In the genomic region with DNA sequence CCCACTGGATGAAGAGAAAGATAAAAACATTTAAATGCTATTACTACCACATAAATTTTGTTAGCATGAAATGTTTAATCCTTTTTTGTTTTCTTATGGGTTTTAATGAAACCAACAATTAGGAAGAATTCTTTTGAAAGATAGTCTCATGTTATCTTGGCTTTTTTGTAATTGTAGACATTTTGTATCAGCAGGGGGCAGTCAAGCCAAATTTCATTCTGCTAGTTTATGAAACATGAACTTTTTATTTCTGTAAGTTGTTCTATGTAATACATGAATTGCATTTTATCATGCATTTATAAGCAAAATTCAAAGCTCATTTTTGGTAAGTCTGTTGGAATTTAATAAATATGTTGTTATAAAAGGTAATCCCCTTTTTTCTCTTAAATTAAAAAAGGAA, we compare ENCODE assay signal across 9 mouse cellular contexts. TPM values are rescaled to one million over a fixed set of nuclear protein-coding genes. Genes with fewer than 3 reads are reported as not detected.
DNase-seq lines count a peak whose midpoint lies in the region; ATAC-seq lines count a peak whose summit lies in the region.
"Had no signal": no experiment of that assay in that cellular context is flagged by ENCODE, and none has a peak within 500 bp of the region (broad histone marks: within the 10 kb centered on the region; RNA-seq: fewer than 3 reads in every experiment).

No protein-coding gene starts in this region.

- H3K9me3 ChIP-seq in heart, embryonic 11.5 days (replicated peaks; ENCODE audit: control insufficient read depth, low read length) = no peaks in the 10 kb centered on the region
- no peaks in the 10 kb centered on the region for H3K9me3 ChIP-seq in intestine, embryonic 15.5 days
- no peaks in the 10 kb centered on the region for H3K9me3 ChIP-seq in midbrain, embryonic 10.5 days (replicated peaks)

- H3K36me3 ChIP-seq in heart, embryonic 11.5 days (ENCODE audit: control insufficient read depth, insufficient read depth, low read length) = no peaks in the 10 kb centered on the region
- no peaks in the 10 kb centered on the region for H3K36me3 ChIP-seq in intestine, embryonic 15.5 days
- H3K36me3 ChIP-seq in midbrain, embryonic 10.5 days = no peaks in the 10 kb centered on the region

- no peaks in the 10 kb centered on the region for H3K4me1 ChIP-seq in heart, embryonic 11.5 days (ENCODE audit: control insufficient read depth, insufficient read depth, low read length)
- H3K4me1 ChIP-seq in intestine, embryonic 15.5 days (replicated peaks) = no peaks in the 10 kb centered on the region
- H3K4me1 ChIP-seq in midbrain, embryonic 10.5 days = no peaks in the 10 kb centered on the region

- no peak overlapping the region for H3K9ac ChIP-seq in heart, embryonic 11.5 days (ENCODE audit: low read depth, low read length)
- no peak overlapping the region for H3K9ac ChIP-seq in intestine, embryonic 15.5 days

- DNase-seq in heart, adult 8-10 months (ENCODE audit: low spot score) = peak; percentile 40
- peak; percentile 17 for DNase-seq in right cerebral cortex, postnatal 14 days
- DNase-seq in right cerebral cortex, postnatal 36 days (ENCODE audit: low spot score in 2 of 2) = no peak
- peak; percentile 56 for DNase-seq in c-Kit-positive CD71-positive TER-119-negative erythroid progenitor cells, embryonic 14.5 days (ENCODE audit: low read depth)
- peak; percentile 6 for DNase-seq in retina, postnatal 7 days (ENCODE audit: low read depth, low spot score)
- no peak for DNase-seq in midbrain, embryonic 10.5 days (ENCODE audit: low spot score)

- no peaks in the 10 kb centered on the region for H3K27me3 ChIP-seq in heart, embryonic 11.5 days (ENCODE audit: control insufficient read depth, insufficient read depth, low read length)
- H3K27me3 ChIP-seq in intestine, embryonic 15.5 days (replicated peaks) = no peaks in the 10 kb centered on the region
- H3K27me3 ChIP-seq in midbrain, embryonic 10.5 days (ENCODE audit: low read depth, poor library complexity, severe bottlenecking) = no peaks in the 10 kb centered on the region

- ATAC-seq in heart, embryonic 11.5 days (replicated peaks; ENCODE audit: insufficient number of reproducible peaks, low FRiP score, low TSS enrichment) = no peak
- ATAC-seq in intestine, embryonic 15.5 days = no peak

- H3K4me3 ChIP-seq in heart, embryonic 11.5 days (ENCODE audit: low read depth, low read length) = no peak overlapping the region
- H3K4me3 ChIP-seq in intestine, embryonic 15.5 days (replicated peaks) = no peak overlapping the region
- no peak overlapping the region for H3K4me3 ChIP-seq in midbrain, embryonic 10.5 days

- H3K4me2 ChIP-seq in heart, embryonic 11.5 days = no peak overlapping the region
- H3K4me2 ChIP-seq in intestine, embryonic 15.5 days (replicated peaks) = no peak overlapping the region

- H3K27ac ChIP-seq in heart, embryonic 11.5 days (ENCODE audit: low read depth, low read length) = no peak overlapping the region
- H3K27ac ChIP-seq in intestine, embryonic 15.5 days = no peak overlapping the region
- no peak overlapping the region for H3K27ac ChIP-seq in midbrain, embryonic 10.5 days (replicated peaks)
- H3K27ac ChIP-seq: macrophage had no signal

RNA-seq across cellular contexts. Expression of a gene that starts 52.5 kb away (rescaled TPM):
- total RNA-seq in heart, adult 8-10 months (2022) = 10 to 100 TPM; 32.4 to 40.0 (median 33.8) TPM
- 8.2 and 13.2 TPM in 2 replicates for polyA plus RNA-seq in heart, embryonic 11.5 days (2014; fragmentation: Nextera tagmentation; extraction: Ambion mirVana)
- polyA plus RNA-seq in intestine, embryonic 15.5 days (2015; fragmentation: Nextera tagmentation; extraction: Ambion mirVana) = 8.1 and 8.5 TPM in 2 replicates
- polyA plus RNA-seq in midbrain, embryonic 10.5 days (2016; fragmentation: Nextera tagmentation; extraction: Ambion mirVana) = 3.8 and 5.0 TPM in 2 replicates

RNA-seq across cellular contexts. Expression of a gene that starts 52.8 kb away (rescaled TPM):
- 10 to 100 TPM; 12.4 to 15.8 (median 15.4) TPM for total RNA-seq in heart, adult 8-10 months (2022)
- 27.8 TPM in 2 replicates for polyA plus RNA-seq in heart, embryonic 11.5 days (2014; fragmentation: Nextera tagmentation; extraction: Ambion mirVana)
- polyA plus RNA-seq in intestine, embryonic 15.5 days (2015; fragmentation: Nextera tagmentation; extraction: Ambion mirVana) = 31.1 and 34.5 TPM in 2 replicates
- polyA plus RNA-seq in midbrain, embryonic 10.5 days (2016; fragmentation: Nextera tagmentation; extraction: Ambion mirVana) = 40.1 and 48.9 TPM in 2 replicates

Comparison
In these comparisons a context has a peak if more than half of its experiments do, and no peak if none do; other contexts are left out.
1. DNase-seq: peak in heart, adult 8-10 months (single experiment), right cerebral cortex, postnatal 14 days (single experiment), c-Kit-positive CD71-positive TER-119-negative erythroid progenitor cells, embryonic 14.5 days (single experiment) and retina, postnatal 7 days (single experiment); none in right cerebral cortex, postnatal 36 days (0 of 2) and midbrain, embryonic 10.5 days (single experiment).